Mouse (Mus musculus): ENCODE data around the gene Usp5. TPM values are rescaled to one million over a fixed set of nuclear protein-coding genes. Genes with fewer than 3 reads are reported as not detected.
A peak's percentile ranks its signal among the peaks of the same experiment; 100 is the strongest.
"Not testable (repeated sequence)": the region's sequence is repeated elsewhere in the genome, so short reads cannot be mapped to it uniquely, and the experiment has no call there.

Usp5 gene
- polyA plus RNA-seq, 1 experiment from 2014 or later = 163 TPM

DNA sequence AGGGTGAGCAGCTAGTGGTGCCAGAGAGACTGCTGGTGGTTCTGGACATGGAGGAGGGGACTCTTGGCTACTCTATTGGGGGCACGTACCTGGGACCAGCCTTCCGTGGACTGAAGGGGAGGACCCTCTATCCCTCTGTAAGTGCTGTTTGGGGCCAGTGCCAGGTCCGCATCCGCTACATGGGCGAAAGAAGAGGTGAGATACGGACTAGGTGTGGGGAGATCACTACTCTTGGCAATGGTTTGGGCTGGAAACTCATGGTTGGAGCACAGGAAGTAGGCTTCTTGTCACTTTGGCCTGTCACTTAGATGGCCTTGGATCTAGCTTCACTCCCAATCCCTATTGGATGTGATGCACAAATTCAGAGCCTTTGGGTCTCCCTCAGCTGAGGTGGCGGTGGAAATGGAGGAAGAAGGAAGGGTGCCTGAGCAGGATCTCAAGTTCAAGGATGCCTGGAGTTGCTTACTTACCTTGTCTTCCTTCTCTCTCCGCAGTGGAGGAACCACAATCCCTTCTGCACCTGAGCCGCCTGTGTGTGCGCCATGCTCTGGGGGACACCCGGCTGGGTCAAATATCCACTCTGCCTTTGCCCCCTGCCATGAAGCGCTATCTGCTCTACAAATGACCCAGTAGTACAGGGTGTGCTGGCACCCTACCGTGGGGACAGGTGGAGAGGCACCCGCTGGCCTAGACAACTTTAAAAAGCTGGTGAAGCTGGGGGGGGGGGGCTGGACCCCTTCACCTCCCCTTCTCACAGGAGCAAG lies 19.3 kb downstream of the Usp5 start:
- Histone ChIP-seq H3K4me3 (peak overlapping the region; percentile 58), H3K36me3 (peaks cover 24% of the 10 kb centered on the region), H3K4me2 (peak overlapping the region; percentile 97), H3K9me3 (no peaks in the 10 kb centered on the region), H3K27ac (peak overlapping the region; percentile 92), H3K9ac (peak overlapping the region; percentile 74), H3K4me1 (peaks cover 61% of the 10 kb centered on the region), H3K27me3 (no peaks in the 10 kb centered on the region)
- ATAC-seq (ENCODE audit: insufficient number of reproducible peaks, insufficient read depth, low FRiP score, low TSS enrichment, low read depth) = no peak
- 42% methylated on average over 14 of the region's 14 CpGs for WGBS

- H3K4me3 ChIP-seq = peak overlapping the region; percentile 58
- under 1% methylated on average over 35 of the region's 35 CpGs for WGBS
- ATAC-seq (ENCODE audit: insufficient number of reproducible peaks, insufficient read depth, low FRiP score, low TSS enrichment, low read depth) = no peak
- peaks cover 54% of the 10 kb centered on the region for H3K4me1 ChIP-seq
- H3K36me3 ChIP-seq = peaks cover 24% of the 10 kb centered on the region
- no peaks in the 10 kb centered on the region for H3K9me3 ChIP-seq
- peak overlapping the region; percentile 92 for H3K27ac ChIP-seq
- H3K27me3 ChIP-seq = no peaks in the 10 kb centered on the region
- peak overlapping the region; percentile 97 for H3K4me2 ChIP-seq
- H3K9ac ChIP-seq = peak overlapping the region; percentile 74
These were observed 20.1 kb downstream of the Usp5 start for GRCm38 (mm10) chr6:124809052-124809774.

DNA sequence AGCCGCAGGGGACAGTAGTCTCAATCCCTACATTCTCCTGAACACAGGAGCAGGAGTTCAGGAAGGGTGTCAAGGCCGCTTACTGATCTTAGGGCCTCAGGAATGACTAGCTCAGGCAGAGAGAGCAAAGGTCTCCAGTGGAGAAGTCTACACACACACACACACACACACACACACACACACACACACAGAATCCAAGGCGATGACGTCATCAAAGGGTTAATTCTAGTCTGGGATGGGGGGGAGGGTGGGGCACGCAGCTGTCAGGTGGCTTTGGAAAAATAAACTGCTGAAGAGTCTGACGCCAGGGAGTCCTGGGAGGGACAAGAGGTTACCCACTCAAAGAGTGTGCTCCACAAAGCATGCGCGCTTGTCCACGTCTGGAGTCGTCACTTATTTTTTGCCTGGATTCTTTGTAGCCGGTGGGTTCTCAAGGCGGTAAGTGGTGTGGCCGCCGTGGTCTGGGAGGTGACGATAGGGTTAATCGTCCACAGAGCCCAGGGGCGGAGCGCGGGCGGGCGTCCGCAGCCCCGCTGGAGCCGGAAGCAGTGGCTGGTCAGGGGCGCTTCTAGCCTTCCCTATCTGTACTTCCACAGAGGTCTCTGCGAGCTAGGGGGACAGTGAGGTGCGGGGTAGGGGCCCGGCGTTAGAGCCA lies 20.8 kb downstream of the Usp5 start, which contains the start of gene Spsb2:
TSS of gene Spsb2 (plus strand) at position 304 of the 655 bp plus-strand sequence.
- H3K27me3 ChIP-seq = no peaks in the 10 kb centered on the region
- 3% methylated on average over 29 of the region's 29 CpGs for WGBS
- H3K9me3 ChIP-seq = no peaks in the 10 kb centered on the region
- peaks cover 52% of the 10 kb centered on the region for H3K4me1 ChIP-seq
- peak within 1 kb of the TSS; percentile 92 for H3K27ac ChIP-seq
- peak within 1 kb of the TSS; percentile 74 for H3K9ac ChIP-seq
- ATAC-seq (ENCODE audit: insufficient number of reproducible peaks, insufficient read depth, low FRiP score, low TSS enrichment, low read depth) = 0 out of 2 replicates have a peak, but pooled peaks have one; percentile 3
- peaks cover 24% of the 10 kb centered on the region for H3K36me3 ChIP-seq
- H3K4me3 ChIP-seq = peak within 1 kb of the TSS; percentile 58
- H3K4me2 ChIP-seq = peak within 1 kb of the TSS; percentile 97

GRCm38 (mm10) chr6:124807986-124808357 lies 21.3 kb downstream of the Usp5 start:
- H3K27me3 ChIP-seq = no peaks in the 10 kb centered on the region
- WGBS = 79% methylated on average over 6 of the region's 6 CpGs
- H3K9me3 ChIP-seq = no peaks in the 10 kb centered on the region
- peaks cover 24% of the 10 kb centered on the region for H3K36me3 ChIP-seq
- no peak for ATAC-seq (ENCODE audit: insufficient number of reproducible peaks, insufficient read depth, low FRiP score, low TSS enrichment, low read depth)
- H3K4me2 ChIP-seq = peak overlapping the region; percentile 97
- H3K9ac ChIP-seq = peak overlapping the region; percentile 74; the same call in 1 of the 2 replicates
- H3K4me1 ChIP-seq = peaks cover 52% of the 10 kb centered on the region
- H3K4me3 ChIP-seq = peak overlapping the region; percentile 58
- peak overlapping the region; percentile 92 for H3K27ac ChIP-seq

DNA sequence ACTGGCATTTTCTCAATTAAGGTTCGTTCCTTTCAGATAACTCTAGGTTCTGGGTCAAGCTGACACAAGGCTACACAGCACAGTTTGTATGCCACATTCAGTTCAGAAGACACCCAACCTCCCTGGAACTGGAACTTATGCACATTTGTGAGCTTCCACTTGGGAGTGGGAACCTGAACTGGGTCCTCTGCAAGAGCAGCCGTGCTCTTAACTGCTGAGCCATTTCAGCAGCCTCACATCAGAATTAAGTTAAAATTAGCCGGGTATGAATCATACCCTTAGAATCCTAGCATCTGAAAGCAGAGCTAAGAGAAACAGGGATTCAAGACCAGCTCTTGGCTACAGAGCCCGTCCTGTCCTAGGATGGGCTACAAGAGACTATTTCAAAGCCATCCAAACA lies 21.9 kb downstream of the Usp5 start:
- Histone ChIP-seq H3K27ac (no peak overlapping the region), H3K4me2 (no peak overlapping the region), H3K4me3 (no peak overlapping the region), H3K27me3 (no peaks in the 10 kb centered on the region), H3K36me3 (peaks cover 22% of the 10 kb centered on the region), H3K9ac (no peak overlapping the region), H3K4me1 (peaks cover 47% of the 10 kb centered on the region), H3K9me3 (no peaks in the 10 kb centered on the region)
- ATAC-seq (ENCODE audit: insufficient number of reproducible peaks, insufficient read depth, low FRiP score, low TSS enrichment, low read depth) = no peak
- 76% methylated on average over 4 of the region's 4 CpGs for WGBS

DNA sequence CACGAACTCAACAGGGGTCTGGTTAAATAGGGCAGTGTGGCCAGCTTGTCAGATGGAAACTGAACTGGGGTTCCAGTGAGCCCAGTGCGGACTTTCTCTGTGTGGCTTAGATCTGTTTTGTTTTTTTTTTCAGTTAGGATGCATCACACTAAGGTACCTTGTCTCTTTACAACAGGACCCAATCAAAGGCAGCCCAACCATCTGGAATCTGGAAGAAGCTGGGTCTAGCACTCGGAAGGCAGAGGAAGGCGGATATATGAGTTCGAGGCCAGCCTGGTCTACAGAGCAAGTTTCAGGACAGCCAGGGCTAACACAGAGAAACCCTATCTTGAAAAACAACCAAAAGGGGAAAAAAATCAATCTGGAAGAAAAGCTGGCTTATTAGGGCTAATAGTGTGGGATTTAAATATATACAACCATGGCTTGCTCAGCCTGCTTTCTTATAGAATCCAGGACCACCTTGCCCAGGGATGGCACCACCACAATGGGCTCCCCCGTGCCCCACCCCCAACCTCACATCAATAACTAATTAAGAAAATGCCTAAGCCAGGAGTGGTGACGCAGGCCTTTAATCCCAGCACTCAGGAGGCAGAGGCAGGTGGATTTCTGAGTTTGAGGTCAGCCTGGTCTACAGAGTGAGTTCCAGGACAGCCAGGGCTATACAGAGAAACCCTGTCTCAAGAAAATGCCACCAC lies 22.7 kb downstream of the Usp5 start:
- H3K9me3 ChIP-seq = no peaks in the 10 kb centered on the region
- 69% methylated on average over 7 of the region's 7 CpGs for WGBS
- ATAC-seq (ENCODE audit: insufficient number of reproducible peaks, insufficient read depth, low FRiP score, low TSS enrichment, low read depth) = no peak

GRCm38 (mm10) chr6:124805341-124806321 lies 23.7 kb downstream of the Usp5 start:
- under 1% methylated on average over 34 of the region's 34 CpGs for WGBS
- Histone ChIP-seq H3K4me2 (peak overlapping the region; percentile 81), H3K9me3 (no peaks in the 10 kb centered on the region), H3K9ac (peak overlapping the region; percentile 70), H3K4me3 (peak overlapping the region; percentile 55), H3K27me3 (no peaks in the 10 kb centered on the region), H3K4me1 (peaks cover 36% of the 10 kb centered on the region), H3K27ac (peak overlapping the region; percentile 91), H3K36me3 (peaks cover 6% of the 10 kb centered on the region; the same call in 1 of the 2 replicates)
- ATAC-seq (ENCODE audit: insufficient number of reproducible peaks, insufficient read depth, low FRiP score, low TSS enrichment, low read depth) = peak; percentile 79

More for the DNA sequence above, 22.7 kb downstream of the Usp5 start:
- Histone ChIP-seq H3K4me1 (peaks cover 39% of the 10 kb centered on the region), H3K27me3 (no peaks in the 10 kb centered on the region), H3K4me2 (peak overlapping the region; percentile 81), H3K36me3 (peaks cover 15% of the 10 kb centered on the region), H3K9ac (peak overlapping the region; percentile 70; the same call in 1 of the 2 replicates), H3K4me3 (peak overlapping the region; percentile 55), H3K27ac (peak overlapping the region; percentile 91)

DNA sequence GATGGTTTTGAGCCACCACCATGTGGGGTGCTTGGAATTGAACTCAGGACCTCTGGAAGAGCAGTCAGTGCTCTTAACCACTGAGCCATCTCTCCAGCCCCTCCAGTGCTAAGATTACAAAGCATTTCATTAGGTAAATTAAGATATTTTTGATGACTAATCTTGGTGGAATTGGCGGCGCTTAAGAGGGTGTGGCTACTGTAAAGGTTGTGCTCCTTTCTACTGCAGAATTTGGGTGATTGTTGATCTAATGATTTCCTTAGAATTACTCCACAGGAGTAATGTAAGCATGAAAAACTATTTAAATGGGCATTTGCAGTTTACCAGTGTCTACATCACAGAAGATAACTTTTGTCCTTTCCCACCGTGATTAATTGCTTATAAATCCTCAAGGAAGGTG lies 24.9 kb downstream of the Usp5 start:
- Histone ChIP-seq H3K27ac (no peak overlapping the region), H3K36me3 (no peaks in the 10 kb centered on the region), H3K27me3 (no peaks in the 10 kb centered on the region), H3K4me3 (no peak overlapping the region), H3K4me1 (peaks cover 25% of the 10 kb centered on the region), H3K9ac (no peak overlapping the region), H3K9me3 (no peaks in the 10 kb centered on the region), H3K4me2 (no peak overlapping the region)
- no peak for ATAC-seq (ENCODE audit: insufficient number of reproducible peaks, insufficient read depth, low FRiP score, low TSS enrichment, low read depth)
- WGBS = 93% methylated on average over 3 of the region's 3 CpGs

- ATAC-seq (ENCODE audit: insufficient number of reproducible peaks, insufficient read depth, low FRiP score, low TSS enrichment, low read depth); H3K27me3 ChIP-seq; H3K4me2 ChIP-seq; H3K9me3 ChIP-seq; H3K4me3 ChIP-seq; H3K36me3 ChIP-seq; H3K9ac ChIP-seq; H3K27ac ChIP-seq: not testable (repeated sequence)
- 94% methylated on average over 4 of the region's 4 CpGs for WGBS
- peaks cover 21% of the 10 kb centered on the region for H3K4me1 ChIP-seq
These were observed 25.6 kb downstream of the Usp5 start for GRCm38 (mm10) chr6:124803691-124804090.

GRCm38 (mm10) chr6:124803061-124803460 lies 26.2 kb downstream of the Usp5 start:
- H3K36me3 ChIP-seq = no peaks in the 10 kb centered on the region
- H3K4me3 ChIP-seq = no peak overlapping the region
- H3K9me3 ChIP-seq = no peaks in the 10 kb centered on the region
- H3K27me3 ChIP-seq = no peaks in the 10 kb centered on the region
- no peak for ATAC-seq (ENCODE audit: insufficient number of reproducible peaks, insufficient read depth, low FRiP score, low TSS enrichment, low read depth)
- no peak overlapping the region for H3K4me2 ChIP-seq
- no peak overlapping the region for H3K9ac ChIP-seq
- no peak overlapping the region for H3K27ac ChIP-seq
- H3K4me1 ChIP-seq = peaks cover 19% of the 10 kb centered on the region
- WGBS = 77% methylated on average over 3 of the region's 3 CpGs
